Mouse (Mus musculus): ENCODE measurements around the gene Stat3. TPM values are rescaled to one million over a fixed set of nuclear protein-coding genes. Genes with fewer than 3 reads are reported as not detected.
A peak's percentile ranks its signal among the peaks of the same experiment; 100 is the strongest.

Stat3 gene
- 58.8 and 66.9 TPM in 2 replicates for polyA plus RNA-seq (2016; fragmentation: Nextera tagmentation; extraction: Ambion mirVana)

- peaks cover 11% of the 10 kb centered on the region; the same call in 1 of the 2 replicates for H3K4me1 ChIP-seq
- WGBS: 2% methylated on average over 29 of the region's 29 CpGs
- peak within 1 kb of the TSS; percentile 87 for H3K9ac ChIP-seq
- H3K27ac ChIP-seq: peak within 1 kb of the TSS; percentile 79; the same call in 1 of the 2 replicates
- H3K4me3 ChIP-seq: peak within 1 kb of the TSS; percentile 88
- no peaks in the 10 kb centered on the region for H3K9me3 ChIP-seq
- H3K27me3 ChIP-seq (replicated peaks): no peaks in the 10 kb centered on the region
- no peaks in the 10 kb centered on the region for H3K36me3 ChIP-seq
- peak within 1 kb of the TSS; percentile 71 for H3K4me2 ChIP-seq (replicated peaks)
- peak; percentile 99 for ATAC-seq (ENCODE audit: low FRiP score, low read depth)
These were observed at the start of gene Stat3 for GRCm38 (mm10) chr11:100939512-100940151. Stat3 (minus strand) TSS chr11:100939540.

GRCm38 (mm10) chr11:100988674-100989073 is 49.3 kb upstream of the Stat3 start:
- no peak overlapping the region for H3K4me2 ChIP-seq (replicated peaks)
- no peak overlapping the region for H3K4me3 ChIP-seq
- H3K9ac ChIP-seq: no peak overlapping the region
- 86% methylated on average over 3 of the region's 3 CpGs for WGBS
- H3K27ac ChIP-seq: no peak overlapping the region
- no peaks in the 10 kb centered on the region for H3K36me3 ChIP-seq
- no peak for ATAC-seq (ENCODE audit: low FRiP score, low read depth)
- H3K4me1 ChIP-seq: no peaks in the 10 kb centered on the region
- no peaks in the 10 kb centered on the region for H3K27me3 ChIP-seq (replicated peaks)
- no peaks in the 10 kb centered on the region for H3K9me3 ChIP-seq

- Histone ChIP-seq H3K27me3 (replicated peaks) (peaks cover 15% of the 10 kb centered on the region; the same call in 1 of the 2 replicates), H3K36me3 (no peaks in the 10 kb centered on the region), H3K9ac (no peak overlapping the region), H3K4me2 (replicated peaks) (no peak overlapping the region), H3K27ac (no peak overlapping the region), H3K9me3 (no peaks in the 10 kb centered on the region), H3K4me3 (no peak overlapping the region), H3K4me1 (no peaks in the 10 kb centered on the region; the same call in 1 of the 2 replicates)
- 50% methylated on average over 3 of the region's 3 CpGs for WGBS
- no peak for ATAC-seq (ENCODE audit: low FRiP score, low read depth)
These were observed 46.3 kb upstream of the Stat3 start for GRCm38 (mm10) chr11:100985607-100986006.

GRCm38 (mm10) chr11:100983778-100984131 is 44.4 kb upstream of the Stat3 start:
- no peak for ATAC-seq (ENCODE audit: low FRiP score, low read depth)
- no peaks in the 10 kb centered on the region for H3K9me3 ChIP-seq
- no peak overlapping the region for H3K4me2 ChIP-seq (replicated peaks)
- H3K4me3 ChIP-seq: no peak overlapping the region
- no peaks in the 10 kb centered on the region; the same call in 1 of the 2 replicates for H3K4me1 ChIP-seq
- no peaks in the 10 kb centered on the region for H3K36me3 ChIP-seq
- no peak overlapping the region for H3K27ac ChIP-seq
- WGBS: 79% methylated on average over 7 of the region's 7 CpGs
- H3K9ac ChIP-seq: no peak overlapping the region
- peaks cover 15% of the 10 kb centered on the region; the same call in 1 of the 2 replicates for H3K27me3 ChIP-seq (replicated peaks)

GRCm38 (mm10) chr11:100983125-100983777 is 43.9 kb upstream of the Stat3 start:
- no peak overlapping the region for H3K4me3 ChIP-seq
- ATAC-seq (ENCODE audit: low FRiP score, low read depth): no peak
- 5% methylated on average over 20 of the region's 20 CpGs for WGBS
- 0 out of 2 replicates have a peak overlapping the region, but pooled peaks have one; percentile 6 for H3K9ac ChIP-seq
- H3K36me3 ChIP-seq: no peaks in the 10 kb centered on the region
- H3K9me3 ChIP-seq: no peaks in the 10 kb centered on the region
- H3K27me3 ChIP-seq (replicated peaks): peaks cover 15% of the 10 kb centered on the region; the same call in 1 of the 2 replicates
- no peak overlapping the region for H3K27ac ChIP-seq
- H3K4me1 ChIP-seq: no peaks in the 10 kb centered on the region; the same call in 1 of the 2 replicates
- H3K4me2 ChIP-seq (replicated peaks): peak overlapping the region; percentile 54

GRCm38 (mm10) chr11:100982087-100982486 is 42.7 kb upstream of the Stat3 start:
- H3K27me3 ChIP-seq (replicated peaks): peaks cover 15% of the 10 kb centered on the region; the same call in 1 of the 2 replicates
- no peaks in the 10 kb centered on the region for H3K36me3 ChIP-seq
- no peak overlapping the region for H3K4me3 ChIP-seq
- no peaks in the 10 kb centered on the region for H3K9me3 ChIP-seq
- H3K4me2 ChIP-seq (replicated peaks): no peak overlapping the region
- ATAC-seq (ENCODE audit: low FRiP score, low read depth): no peak
- no peak overlapping the region for H3K27ac ChIP-seq
- H3K9ac ChIP-seq: no peak overlapping the region
- no peaks in the 10 kb centered on the region; the same call in 1 of the 2 replicates for H3K4me1 ChIP-seq
- 12% methylated on average over 8 of the region's 8 CpGs for WGBS

GRCm38 (mm10) chr11:100981236-100981635 is 41.9 kb upstream of the Stat3 start:
- Histone ChIP-seq H3K4me2 (replicated peaks) (no peak overlapping the region), H3K27me3 (replicated peaks) (peaks cover 15% of the 10 kb centered on the region; the same call in 1 of the 2 replicates), H3K4me3 (no peak overlapping the region), H3K27ac (no peak overlapping the region), H3K36me3 (no peaks in the 10 kb centered on the region), H3K9ac (no peak overlapping the region), H3K9me3 (no peaks in the 10 kb centered on the region), H3K4me1 (no peaks in the 10 kb centered on the region; the same call in 1 of the 2 replicates)
- whole genome bisulfite sequencing: 66% methylated on average over 3 of the region's 3 CpGs
- no peak for ATAC-seq (ENCODE audit: low FRiP score, low read depth)

- Histone ChIP-seq H3K27me3 (replicated peaks) (peaks cover 15% of the 10 kb centered on the region; the same call in 1 of the 2 replicates), H3K4me2 (replicated peaks) (no peak overlapping the region), H3K4me3 (no peak overlapping the region), H3K9me3 (no peaks in the 10 kb centered on the region), H3K36me3 (no peaks in the 10 kb centered on the region), H3K9ac (no peak overlapping the region), H3K4me1 (no peaks in the 10 kb centered on the region; the same call in 1 of the 2 replicates), H3K27ac (no peak overlapping the region)
- 69% methylated on average over 1 of the region's 1 CpGs for WGBS
- ATAC-seq (ENCODE audit: low FRiP score, low read depth): no peak
These were observed 41.1 kb upstream of the Stat3 start for GRCm38 (mm10) chr11:100980438-100980837.

GRCm38 (mm10) chr11:100979887-100980286 is 40.5 kb upstream of the Stat3 start:
- no peak overlapping the region for H3K4me3 ChIP-seq
- H3K36me3 ChIP-seq: no peaks in the 10 kb centered on the region
- no peak overlapping the region for H3K4me2 ChIP-seq (replicated peaks)
- no peaks in the 10 kb centered on the region for H3K9me3 ChIP-seq
- peaks cover 15% of the 10 kb centered on the region; the same call in 1 of the 2 replicates for H3K27me3 ChIP-seq (replicated peaks)
- H3K9ac ChIP-seq: no peak overlapping the region
- H3K4me1 ChIP-seq: no peaks in the 10 kb centered on the region; the same call in 1 of the 2 replicates
- 71% methylated on average over 8 of the region's 8 CpGs for WGBS
- no peak overlapping the region for H3K27ac ChIP-seq
- ATAC-seq (ENCODE audit: low FRiP score, low read depth): no peak

- no peak overlapping the region for H3K4me3 ChIP-seq
- no peaks in the 10 kb centered on the region for H3K9me3 ChIP-seq
- H3K9ac ChIP-seq: no peak overlapping the region
- H3K36me3 ChIP-seq: no peaks in the 10 kb centered on the region
- peaks cover 35% of the 10 kb centered on the region for H3K27me3 ChIP-seq (replicated peaks)
- H3K4me1 ChIP-seq: peaks cover under 1% of the 10 kb centered on the region; the same call in 1 of the 2 replicates
- ATAC-seq (ENCODE audit: low FRiP score, low read depth): no peak
- 69% methylated on average over 7 of the region's 7 CpGs for WGBS
- H3K27ac ChIP-seq: no peak overlapping the region
- no peak overlapping the region for H3K4me2 ChIP-seq (replicated peaks)
These were observed 35.9 kb upstream of the Stat3 start for GRCm38 (mm10) chr11:100975241-100975640.

GRCm38 (mm10) chr11:100974381-100974970 is 35.1 kb upstream of the Stat3 start:
- Histone ChIP-seq H3K4me1 (peaks cover 9% of the 10 kb centered on the region), H3K36me3 (no peaks in the 10 kb centered on the region), H3K9me3 (no peaks in the 10 kb centered on the region), H3K9ac (no peak overlapping the region), H3K4me3 (no peak overlapping the region), H3K27ac (no peak overlapping the region), H3K27me3 (replicated peaks) (peaks cover 43% of the 10 kb centered on the region), H3K4me2 (replicated peaks) (no peak overlapping the region)
- 81% methylated on average over 14 of the region's 14 CpGs for WGBS
- no peak for ATAC-seq (ENCODE audit: low FRiP score, low read depth)

- no peaks in the 10 kb centered on the region for H3K36me3 ChIP-seq
- peaks cover 55% of the 10 kb centered on the region for H3K27me3 ChIP-seq (replicated peaks)
- no peak for ATAC-seq (ENCODE audit: low FRiP score, low read depth)
- H3K4me1 ChIP-seq: peaks cover 13% of the 10 kb centered on the region
- no peak overlapping the region for H3K4me3 ChIP-seq
- no peaks in the 10 kb centered on the region for H3K9me3 ChIP-seq
- WGBS: 89% methylated on average over 7 of the region's 7 CpGs
- H3K9ac ChIP-seq: no peak overlapping the region
- no peak overlapping the region for H3K27ac ChIP-seq
- H3K4me2 ChIP-seq (replicated peaks): no peak overlapping the region
These were observed 33.9 kb upstream of the Stat3 start for GRCm38 (mm10) chr11:100973245-100973644.
